Comparison of ENCODE assay signal across 13 mouse cellular contexts in genomic region chr5:121144441-121145238, GRCm38 (mm10). TPM values are rescaled to one million over a fixed set of nuclear protein-coding genes. Genes with fewer than 3 reads are reported as not detected.
DNase-seq lines count a peak whose midpoint lies in the region; ATAC-seq lines count a peak whose summit lies in the region.
"Had no signal": no experiment of that assay in that cellular context is flagged by ENCODE, and none has a peak within 500 bp of the region (broad histone marks: within the 10 kb centered on the region; RNA-seq: fewer than 3 reads in every experiment).

No protein-coding gene starts in this region.

- no peaks in the 10 kb centered on the region for H3K9me3 ChIP-seq in heart, embryonic 10.5 days
- no peaks in the 10 kb centered on the region for H3K9me3 ChIP-seq in kidney, embryonic 15.5 days (replicated peaks)
- H3K9me3 ChIP-seq: liver, embryonic 15.5 days had no signal

- no peak for ATAC-seq in kidney, embryonic 15.5 days (replicated peaks; ENCODE audit: low FRiP score)
- ATAC-seq: activated CD4-positive, CD25-positive, alpha-beta regulatory T cell, adult 4 months had no signal

- H3K36me3 ChIP-seq in heart, embryonic 10.5 days: peaks cover 96% of the 10 kb centered on the region
- peaks cover 89% of the 10 kb centered on the region for H3K36me3 ChIP-seq in kidney, embryonic 15.5 days

- DNase-seq in heart, embryonic 10.5 days (ENCODE audit: low spot score): no peak
- no peak for DNase-seq in heart, adult 18-20 months
- peak; percentile 16 to 49 for DNase-seq in kidney, postnatal 25 days
- peak; percentile 75 for DNase-seq in cerebellum, adult 11 months
- peak; percentile 91 for DNase-seq in cerebellum, adult 9-11 months
- DNase-seq in urinary bladder, postnatal 10 days (ENCODE audit: low spot score): no peak
- DNase-seq: gastrocnemius, adult 2 months; lung, postnatal 4 days had no signal

- no peak overlapping the region for H3K4me2 ChIP-seq in kidney, embryonic 15.5 days
- H3K4me2 ChIP-seq: heart, embryonic 11.5 days; liver, embryonic 15.5 days had no signal

- H3K4me3 ChIP-seq in heart, embryonic 10.5 days: no peak overlapping the region
- H3K4me3 ChIP-seq in kidney, embryonic 15.5 days (replicated peaks): no peak overlapping the region
- H3K4me3 ChIP-seq: erythroblast, embryonic 14.5 days; gastrocnemius, adult 2 months; liver, embryonic 15.5 days had no signal

- peaks cover 13% of the 10 kb centered on the region; the same call in 1 of the 2 replicates for H3K4me1 ChIP-seq in heart, embryonic 10.5 days
- H3K4me1 ChIP-seq in kidney, embryonic 15.5 days: peaks cover 23% of the 10 kb centered on the region
- H3K4me1 ChIP-seq: liver, embryonic 15.5 days had no signal

- H3K27me3 ChIP-seq in heart, embryonic 10.5 days (ENCODE audit: insufficient read depth, poor library complexity, severe bottlenecking): no peaks in the 10 kb centered on the region
- no peaks in the 10 kb centered on the region for H3K27me3 ChIP-seq in kidney, embryonic 15.5 days
- H3K27me3 ChIP-seq: liver, embryonic 15.5 days had no signal

- 0 out of 2 replicates have a peak overlapping the region, but pooled peaks have one; percentile 0 for H3K27ac ChIP-seq in heart, embryonic 10.5 days
- H3K27ac ChIP-seq in kidney, embryonic 15.5 days: no peak overlapping the region
- H3K27ac ChIP-seq: gastrocnemius, adult 2 months; liver, embryonic 15.5 days had no signal

- no peak overlapping the region for H3K9ac ChIP-seq in kidney, embryonic 15.5 days
- H3K9ac ChIP-seq: liver, embryonic 15.5 days had no signal

- WGBS in heart, embryonic 10.5 days: 83% methylated on average over 13 of the region's 13 CpGs
- WGBS in kidney, embryonic 15.5 days: 70% methylated on average over 13 of the region's 13 CpGs

RNA-seq across cellular contexts. Expression of gene Ptpn11, which starts 46.6 kb away (rescaled TPM):
- polyA plus RNA-seq in heart, embryonic 10.5 days (2016; fragmentation: Nextera tagmentation; extraction: Ambion mirVana): 27.2 and 27.8 TPM in 2 replicates
- total RNA-seq in heart, adult 18-20 months (2021): 100 to 1,000 TPM; 172 to 174 TPM
- polyA plus RNA-seq in kidney, embryonic 15.5 days (2015; fragmentation: Nextera tagmentation; extraction: Ambion mirVana): 19.9 and 20.9 TPM in 2 replicates

RNA-seq across cellular contexts. Expression of gene Rpl6, which starts 59.6 kb away (rescaled TPM):
- polyA plus RNA-seq in heart, embryonic 10.5 days (2016; fragmentation: Nextera tagmentation; extraction: Ambion mirVana): 463 and 580 TPM in 2 replicates
- total RNA-seq in heart, adult 18-20 months (2021): 100 to 1,000 TPM; 479 to 585 TPM
- 639 and 659 TPM in 2 replicates for polyA plus RNA-seq in kidney, embryonic 15.5 days (2015; fragmentation: Nextera tagmentation; extraction: Ambion mirVana)

Comparison
In these comparisons a context has a peak if more than half of its experiments do, and no peak if none do; other contexts are left out.
1. DNase-seq: peak in kidney, postnatal 25 days (2 of 2), cerebellum, adult 11 months (single experiment) and cerebellum, adult 9-11 months (single experiment); none in heart, embryonic 10.5 days (single experiment), heart, adult 18-20 months (0 of 2) and urinary bladder, postnatal 10 days (single experiment).